Mouse (Mus musculus) forebrain, embryonic 16.5 days (tissue): ENCODE data around the gene Ciapin1. TPM values are rescaled to one million over a fixed set of nuclear protein-coding genes. Genes with fewer than 3 reads are reported as not detected.

Source experiments
- polyA plus RNA-seq: library from polyadenylated mRNA; unstranded; fragments of >200 nt; fragmentation: Nextera tagmentation; extraction: Ambion mirVana; gene quantifications from 2 replicates; pipeline ENCODE4 v1.2.1, GENCODE M21; 2015

Ciapin1 gene
- polyA plus RNA-seq, 1 experiment from 2014 or later, result 148 TPM

Other genes with a start within 250 kb of the Ciapin1 start
- gene Rspry1, start 236.4 kb downstream of the Ciapin1 start, polyA plus RNA-seq, result 50.8 and 54.5 TPM in 2 replicates
- 105 and 115 TPM in 2 replicates for gene Fam192a, start 236.4 kb downstream of the Ciapin1 start, polyA plus RNA-seq
- 180 TPM in 2 replicates for gene Arl2bp, start 171.8 kb downstream of the Ciapin1 start, polyA plus RNA-seq
- gene Pllp, start 142.1 kb downstream of the Ciapin1 start, polyA plus RNA-seq, result 1.6 and 1.7 TPM in 2 replicates
- gene Ccl22, start 92.8 kb downstream of the Ciapin1 start, polyA plus RNA-seq, result not detected in 2 replicates
- gene Cx3cl1, start 66.3 kb downstream of the Ciapin1 start, polyA plus RNA-seq, result 15.1 and 23.8 TPM in 2 replicates
- 0.77 TPM in 1 of 2 replicates, not detected in the other for gene Ccl17, start 27.9 kb downstream of the Ciapin1 start, polyA plus RNA-seq
- 56.8 and 60.7 TPM in 2 replicates for gene Coq9, start within 50 bp of the Ciapin1 start, polyA plus RNA-seq
- gene Polr2c, start 19.1 kb upstream of the Ciapin1 start, polyA plus RNA-seq, result 150 and 153 TPM in 2 replicates
- gene Dok4, start 38.0 kb upstream of the Ciapin1 start, polyA plus RNA-seq, result 75.3 and 81.4 TPM in 2 replicates
- 4.6 and 5.7 TPM in 2 replicates for gene Ccdc102a, start 79.7 kb upstream of the Ciapin1 start, polyA plus RNA-seq
- not detected in 2 replicates for gene Adgrg5, start 85.3 kb upstream of the Ciapin1 start, polyA plus RNA-seq
- 132 and 152 TPM in 2 replicates for gene Adgrg1, start 136.4 kb upstream of the Ciapin1 start, polyA plus RNA-seq
- gene Adgrg3, start 179.3 kb upstream of the Ciapin1 start, polyA plus RNA-seq, result 0.93 and 1.1 TPM in 2 replicates
- 1.1 and 1.3 TPM in 2 replicates for gene Drc7, start 216.7 kb upstream of the Ciapin1 start, polyA plus RNA-seq
- gene Katnb1, start 242.8 kb upstream of the Ciapin1 start, polyA plus RNA-seq, result 47.3 and 49.9 TPM in 2 replicates